Mouse (Mus musculus) ES-E14 (cell line): ENCODE results near the gene Pcp4l1. TPM values are rescaled to one million over a fixed set of nuclear protein-coding genes. Genes with fewer than 3 reads are reported as not detected.

Experiments used
- DNase-seq: peaks from one replicate; pipeline ENCODE4 v3.0.0-alpha.2; 2013; ENCODE audit warnings: low read depth, low spot score
- H3K27ac ChIP-seq: 2 replicates; pipeline ENCODE4 v1.5.1; 2012; ENCODE audit warnings: low read depth, mild to moderate bottlenecking, low read length, moderate library complexity, mixed read lengths; ENCODE audit not compliant: poor library complexity, insufficient read depth, severe bottlenecking
- H3K36me3 ChIP-seq: 2 replicates; pipeline ENCODE4 v1.6.1; 2012; ENCODE audit warnings: mild to moderate bottlenecking, low read length, moderate library complexity, mixed read lengths; ENCODE audit not compliant: control insufficient read depth, poor library complexity, insufficient read depth, severe bottlenecking
- H3K4me1 ChIP-seq, 2 experiments: fragments of 150-350 bp in 1 of 2; sonication (generic) in 1 of 2; 2 replicates each; pipeline ENCODE4 v1.6.1; 2012; ENCODE audit warnings: low read length in 2 of 2, mild to moderate bottlenecking in 1 of 2, mixed read lengths in 1 of 2; ENCODE audit not compliant: control insufficient read depth in 2 of 2, insufficient read depth in 2 of 2, poor library complexity in 1 of 2
- H3K4me3 ChIP-seq, 2 experiments: fragments of 150-350 bp in 1 of 2; sonication (generic) in 1 of 2; 2 replicates each; pipeline ENCODE4 v1.5.1; 2012; ENCODE audit warnings: low read length in 2 of 2, low read depth in 1 of 2, mild to moderate bottlenecking in 1 of 2, mixed read lengths in 1 of 2; ENCODE audit not compliant: insufficient read depth in 1 of 2, poor library complexity in 1 of 2, severe bottlenecking in 1 of 2
- H3K9ac ChIP-seq: 2 replicates; pipeline ENCODE4 v1.6.1; 2012; ENCODE audit warnings: low read depth, mild to moderate bottlenecking, low read length, mixed read lengths; ENCODE audit not compliant: poor library complexity, insufficient read depth, severe bottlenecking
- H3K9me3 ChIP-seq: fragments of 150-350 bp; sonication (generic); 2 replicates; pipeline ENCODE4 v1.6.1; 2012; ENCODE audit warnings: low read depth, mild to moderate bottlenecking, low read length; ENCODE audit not compliant: control insufficient read depth, insufficient read depth
- CHD2 ChIP-seq: IDR thresholded peaks from 2 replicates; pipeline ENCODE4 v1.6.1; 2014; ENCODE audit warnings: mild to moderate bottlenecking, low read depth, low read length, inconsistent platforms
- HCFC1 ChIP-seq: IDR thresholded peaks from 2 replicates; pipeline ENCODE4 v1.6.1; 2012; ENCODE audit warnings: low read length, inconsistent platforms, borderline replicate concordance; ENCODE audit not compliant: insufficient read depth
- MAFK ChIP-seq: IDR thresholded peaks from 2 replicates; pipeline ENCODE4 v1.6.1; 2014; ENCODE audit warnings: mild to moderate bottlenecking, low read depth, low read length, inconsistent platforms; ENCODE audit not compliant: insufficient read depth
- ZC3H11A ChIP-seq: IDR thresholded peaks from 2 replicates; pipeline ENCODE4 v1.6.1; 2012; ENCODE audit warnings: low read depth, mild to moderate bottlenecking, inconsistent platforms, low read length, borderline replicate concordance
- ZNF384 ChIP-seq: IDR thresholded peaks from 2 replicates; pipeline ENCODE4 v1.6.1; 2012; ENCODE audit warnings: low read depth, low read length, inconsistent platforms
- in situ Hi-C, 2 experiments: fragments of 600-800 bp; cut with MboI; formaldehyde crosslinking; loops; one replicate each; pipeline ENCODE4 v1.15.1; 2025; ENCODE audit warnings: low sequenced_read_pairs in 2 of 2, inconsistent platforms in 1 of 2; ENCODE audit not compliant: unreplicated experiment in 2 of 2
- total RNA-seq: library from RNA; depleted of rRNA; stranded (reverse); fragments of 300-350 nt; gene quantifications from 2 replicates; pipeline ENCODE4 v1.2.3, GENCODE M21; 2012

Gene Pcp4l1
- total RNA-seq, 1 experiment: 2.2 TPM

DNA sequence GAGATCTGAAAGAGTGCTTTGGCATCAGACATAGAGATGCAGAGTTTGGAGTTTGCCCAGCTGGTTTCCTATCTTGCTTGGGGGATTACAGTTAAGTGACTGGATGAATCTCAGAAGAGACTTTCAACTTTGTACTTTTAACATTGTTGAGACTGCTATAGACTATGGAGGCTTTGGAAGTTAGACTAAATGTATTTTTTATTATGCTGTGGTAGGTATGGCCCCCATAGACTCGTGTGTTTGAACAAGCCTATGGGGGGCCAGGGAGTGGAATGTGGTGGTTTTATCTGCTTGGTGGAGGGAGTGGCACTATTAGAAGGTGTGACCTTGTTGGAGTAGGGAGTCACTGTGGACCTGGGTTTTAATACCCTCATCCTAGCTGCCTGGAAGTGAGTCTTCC lies 3.5 kb upstream of the Pcp4l1 start:
- H3K9ac ChIP-seq: no peak overlapping the region
- TF ChIP-seq ZC3H11A (no peak), ZNF384 (no peak), HCFC1 (no peak), MAFK (no peak), CHD2 (no peak)
- no peak for DNase-seq
- in situ Hi-C loops: no loop called here
- no peaks in the 10 kb centered on the region for H3K36me3 ChIP-seq
- no peak overlapping the region for H3K27ac ChIP-seq
- H3K9me3 ChIP-seq: no peaks in the 10 kb centered on the region
- H3K4me1 ChIP-seq: peaks cover 0 to 2% of the 10 kb centered on the region in 2 experiments; a peak in 1 of 4 replicates
- no peak overlapping the region for H3K4me3 ChIP-seq

DNA sequence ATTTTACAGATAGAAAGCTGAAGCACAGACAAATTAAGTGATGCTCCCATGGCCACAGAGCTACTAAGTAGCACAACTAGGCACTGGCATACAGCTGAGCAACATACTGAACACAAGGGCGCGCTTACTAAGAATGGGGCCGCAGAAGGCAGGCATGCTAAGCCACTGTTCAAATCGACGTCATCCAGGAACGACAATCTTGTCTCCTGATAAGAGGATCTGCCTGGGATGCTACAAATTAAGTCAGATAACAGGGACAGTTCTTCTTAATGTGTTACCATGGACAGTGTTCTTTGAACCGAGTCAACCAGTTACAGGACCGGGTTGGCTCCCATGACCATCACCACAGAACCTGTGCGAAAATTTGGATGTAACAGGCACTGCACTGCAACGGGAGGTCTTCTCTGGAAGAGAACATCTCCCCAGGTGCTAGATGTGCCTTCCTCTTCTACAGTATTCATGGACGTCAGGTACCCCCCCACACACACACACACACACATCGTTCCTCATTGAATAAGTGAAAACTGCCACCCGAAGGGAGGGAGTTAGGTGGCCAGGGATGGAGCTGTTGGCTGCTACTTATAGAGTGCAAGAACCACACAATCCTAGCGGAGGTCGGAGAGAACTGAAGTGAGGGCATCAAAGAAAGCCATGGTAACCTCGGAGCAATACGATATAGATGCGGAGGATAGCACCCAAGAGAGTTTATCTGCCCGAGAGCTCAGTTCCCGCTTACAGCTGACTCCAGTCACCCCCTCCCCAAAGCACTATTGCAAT lies 834 bp downstream of the Pcp4l1 start:
- H3K4me3 ChIP-seq: peak overlapping the region; percentile 77 to 91
- H3K36me3 ChIP-seq: no peaks in the 10 kb centered on the region
- no peaks in the 10 kb centered on the region for H3K9me3 ChIP-seq
- H3K27ac ChIP-seq: no peak overlapping the region
- in situ Hi-C loops: no loop called here
- H3K9ac ChIP-seq: peak overlapping the region; percentile 3; the same call in 1 of the 2 replicates
- TF ChIP-seq ZC3H11A (no peak), CHD2 (no peak)
- peaks cover 0 to 2% of the 10 kb centered on the region in 2 experiments; a peak in 1 of 4 replicates for H3K4me1 ChIP-seq
- DNase-seq: no peak

DNA sequence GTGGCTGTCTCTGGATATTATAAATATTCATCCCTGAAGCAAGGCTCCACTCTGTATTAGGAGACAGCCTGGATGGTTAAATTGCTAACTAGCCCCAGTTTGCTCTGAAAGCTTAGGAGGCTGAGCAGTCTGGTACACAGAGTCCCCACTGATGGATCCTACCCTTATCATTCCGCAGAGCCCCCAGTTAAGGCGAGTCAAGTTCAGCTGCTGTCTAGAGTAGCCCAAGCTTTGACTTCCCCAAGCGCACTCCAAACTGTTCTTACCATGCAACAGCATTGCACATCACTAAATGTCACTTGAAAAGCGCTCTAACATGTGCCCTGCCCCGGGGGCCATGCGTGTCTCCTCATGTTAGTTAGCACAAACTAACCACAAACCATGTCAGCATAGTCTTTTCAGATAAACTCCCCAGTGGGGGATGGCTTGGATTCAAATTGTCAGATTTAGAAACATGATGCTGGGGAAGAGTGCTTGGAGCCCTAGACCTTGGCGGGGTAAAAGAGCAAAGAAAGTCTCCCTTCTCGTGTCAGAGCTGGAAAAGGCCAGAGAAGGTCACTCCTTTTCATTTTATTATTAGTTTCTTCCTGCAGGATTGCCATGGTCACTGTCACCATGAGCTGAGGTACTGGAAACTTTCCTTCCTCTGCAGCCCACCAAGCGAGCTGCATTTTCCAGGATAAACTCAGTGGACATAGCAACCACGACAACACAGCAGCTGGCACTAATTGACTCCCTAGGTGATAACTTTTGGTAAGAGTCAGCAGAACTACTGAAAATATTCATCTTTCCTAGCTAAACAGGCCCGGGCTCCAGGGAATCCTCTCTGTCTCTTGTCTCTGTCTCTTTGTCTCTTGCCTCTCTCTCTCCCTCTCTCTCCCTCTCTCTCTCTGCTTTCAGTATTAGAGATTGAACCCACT lies 1.9 kb downstream of the Pcp4l1 start:
- TF ChIP-seq MAFK: no peak
- no peak for TF ChIP-seq ZC3H11A
- TF ChIP-seq HCFC1: no peak
- no peak for TF ChIP-seq ZNF384
- no peak for TF ChIP-seq CHD2
- in situ Hi-C loops: no loop called here
- no peaks in the 10 kb centered on the region for H3K36me3 ChIP-seq
- DNase-seq: no peak
- no peak overlapping the region for H3K27ac ChIP-seq
- no peaks in the 10 kb centered on the region for H3K9me3 ChIP-seq
- no peak overlapping the region for H3K9ac ChIP-seq
- no peak overlapping the region for H3K4me3 ChIP-seq
- peaks cover 5 to 7% of the 10 kb centered on the region in 2 experiments for H3K4me1 ChIP-seq

DNA sequence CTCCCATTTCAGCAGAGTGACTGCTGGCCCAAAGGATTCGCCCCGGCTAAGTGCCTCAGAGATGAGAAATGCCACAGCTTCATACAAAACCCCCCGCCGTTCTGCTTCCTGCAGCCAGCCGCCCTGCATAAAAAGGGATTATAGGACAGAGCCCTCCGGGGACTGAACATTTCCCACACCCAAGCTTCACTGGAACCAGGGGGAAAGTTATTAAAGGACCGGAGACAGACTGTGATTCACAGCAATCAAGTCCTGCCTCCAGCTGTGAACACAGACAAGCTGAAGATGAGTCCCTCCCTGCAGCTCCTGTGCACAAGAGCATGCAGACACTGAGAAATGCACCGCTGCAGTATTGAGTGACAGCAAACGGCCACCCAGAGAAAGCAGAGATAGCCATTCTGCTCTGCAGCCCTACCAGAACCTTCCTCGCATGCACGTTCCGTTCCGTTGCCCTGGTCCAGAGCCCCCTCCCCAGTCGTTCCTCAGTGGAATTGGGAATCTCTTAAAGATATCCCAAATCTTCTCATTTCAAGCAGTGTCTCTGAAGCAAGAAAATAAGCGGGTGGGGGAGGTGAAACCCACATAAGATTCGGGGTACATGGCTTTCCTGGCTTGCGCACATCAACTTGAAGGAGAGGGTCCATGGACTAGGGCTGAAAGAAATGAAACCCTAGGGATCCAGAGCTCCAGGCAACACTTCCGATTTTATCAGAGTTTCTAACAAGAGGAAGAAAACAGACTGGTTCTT lies 2.8 kb downstream of the Pcp4l1 start:
- H3K36me3 ChIP-seq: no peaks in the 10 kb centered on the region
- H3K27ac ChIP-seq: no peak overlapping the region
- peaks cover 10 to 11% of the 10 kb centered on the region in 2 experiments for H3K4me1 ChIP-seq
- no peak for TF ChIP-seq CHD2
- TF ChIP-seq ZNF384: no peak
- no peak for TF ChIP-seq HCFC1
- no peak for TF ChIP-seq ZC3H11A
- no peak for TF ChIP-seq MAFK
- no peak overlapping the region for H3K4me3 ChIP-seq
- H3K9ac ChIP-seq: no peak overlapping the region
- no peak for DNase-seq
- in situ Hi-C loops: no loop called here
- no peaks in the 10 kb centered on the region for H3K9me3 ChIP-seq
